Comparison of ENCODE assay signal across 14 mouse cellular contexts in the genomic region with DNA sequence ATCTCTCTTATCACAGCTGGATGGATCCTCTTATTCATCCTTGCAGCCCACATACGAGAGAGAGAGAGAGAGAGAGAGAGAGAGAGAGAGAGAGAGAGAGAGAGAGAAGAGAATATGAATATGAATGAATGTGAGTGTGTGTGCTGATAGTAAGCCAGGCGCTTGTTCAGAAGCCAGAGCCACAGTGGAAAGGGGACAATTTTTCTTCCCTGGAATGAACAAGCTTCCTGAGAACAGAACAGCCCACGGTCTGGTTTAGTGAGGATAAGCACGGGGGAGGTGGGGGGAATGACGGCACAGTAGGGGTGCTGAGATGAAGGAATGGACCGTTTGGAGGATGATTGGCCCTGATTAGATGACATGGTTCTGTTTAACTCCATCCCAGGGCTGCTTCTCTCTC.
"Had no signal": no experiment of that assay in that cellular context is flagged by ENCODE, and none has a peak within 500 bp of the region (broad histone marks: within the 10 kb centered on the region; RNA-seq: fewer than 3 reads in every experiment).

No protein-coding gene starts in this region.

- DNase-seq: forebrain, postnatal 0 days; gastrocnemius, postnatal 14 days; gastrocnemius, postnatal 36 days; heart, adult 18-20 months; heart, postnatal 14 days; heart, postnatal 36 days; kidney, adult 11 months; kidney, adult 2 months; kidney, adult 9 months; kidney, postnatal 14 days; kidney, postnatal 36 days; layer of hippocampus, postnatal 36 days; liver; liver, embryonic 13.5 days had no signal
